Mouse (Mus musculus) MEL (cell line): Measurements from ENCODE around the gene E2f3. TPM values are rescaled to one million over a fixed set of nuclear protein-coding genes. Genes with fewer than 3 reads are reported as not detected.

Experiments used
- DNase-seq: peaks from one replicate; pipeline ENCODE4 v3.0.0; 2011; ENCODE audit warnings: low read depth, low spot score
- H3K27ac ChIP-seq: 2 replicates; pipeline ENCODE4 v1.5.1; 2012; ENCODE audit warnings: low read depth, mild to moderate bottlenecking, control low read depth, low read length, moderate library complexity; ENCODE audit not compliant: control insufficient read depth
- H3K27me3 ChIP-seq, 2 experiments: fragments of 150-350 bp in 1 of 2; sonication (generic) in 1 of 2; 2 replicates each; pipeline ENCODE4 v1.6.1; 2012; ENCODE audit warnings: low read length in 2 of 2, mild to moderate bottlenecking in 2 of 2, improper control_type of control experiment in 1 of 2, moderate library complexity in 1 of 2; ENCODE audit not compliant: insufficient read depth in 2 of 2, control insufficient read depth in 1 of 2
- H3K36me3 ChIP-seq, 2 experiments: 2 replicates each; pipeline ENCODE4 v1.6.1; 2012 to 2014; ENCODE audit warnings: low read length in 2 of 2, improper control_type of control experiment in 1 of 2, inconsistent platforms in 1 of 2, mild to moderate bottlenecking in 1 of 2; ENCODE audit not compliant: insufficient read depth in 2 of 2, control insufficient read depth in 1 of 2
- H3K4me1 ChIP-seq, 2 experiments: fragments of 150-350 bp in 1 of 2; sonication (generic) in 1 of 2; 2 replicates each; pipeline ENCODE4 v1.6.1; 2012; ENCODE audit warnings: low read length in 2 of 2, improper control_type of control experiment in 1 of 2, mild to moderate bottlenecking in 1 of 2; ENCODE audit not compliant: insufficient read depth in 2 of 2, control insufficient read depth in 1 of 2
- H3K4me3 ChIP-seq, 2 experiments: fragments of 150-350 bp in 1 of 2; sonication (generic) in 1 of 2; 2 replicates each; pipeline ENCODE4 v1.5.1; 2012; ENCODE audit warnings: low read depth in 2 of 2, low read length in 2 of 2, mild to moderate bottlenecking in 2 of 2, moderate library complexity in 2 of 2, control low read depth in 1 of 2, improper control_type of control experiment in 1 of 2; ENCODE audit not compliant: control insufficient read depth in 1 of 2, insufficient read depth in 1 of 2
- H3K79me2 ChIP-seq: 2 replicates; pipeline ENCODE4 v1.6.1; 2012; ENCODE audit warnings: mild to moderate bottlenecking, low read length, moderate library complexity; ENCODE audit not compliant: control insufficient read depth, poor library complexity, insufficient read depth
- H3K9ac ChIP-seq: 2 replicates; pipeline ENCODE4 v1.6.1; 2012; ENCODE audit warnings: low read depth, mild to moderate bottlenecking, control low read depth, low read length, moderate library complexity; ENCODE audit not compliant: control insufficient read depth, poor library complexity, severe bottlenecking
- H3K9me3 ChIP-seq: fragments of 150-350 bp; sonication (generic); replicated peaks from 2 replicates; pipeline ENCODE4 v1.6.1; 2012; ENCODE audit warnings: mild to moderate bottlenecking, low read length, improper control_type of control experiment, moderate library complexity; ENCODE audit not compliant: insufficient read depth
- CHD1 ChIP-seq: IDR thresholded peaks from 2 replicates; pipeline ENCODE4 v1.6.1; 2012; ENCODE audit warnings: low read depth, mild to moderate bottlenecking, inconsistent platforms, low read length, improper control_type of control experiment
- E2F4 ChIP-seq: IDR thresholded peaks from 2 replicates; pipeline ENCODE4 v1.6.1; 2011; ENCODE audit warnings: low read depth, low read length, improper control_type of control experiment, borderline replicate concordance
- EP300 ChIP-seq, 2 experiments: IDR thresholded peaks; 2 replicates each; pipeline ENCODE4 v1.6.1; 2011; ENCODE audit warnings: improper control_type of control experiment in 2 of 2, low read length in 2 of 2, low read depth in 1 of 2, mild to moderate bottlenecking in 1 of 2
- ETS1 ChIP-seq: IDR thresholded peaks from 2 replicates; pipeline ENCODE4 v1.6.1; 2012; ENCODE audit warnings: low read depth, mild to moderate bottlenecking, inconsistent platforms, low read length, improper control_type of control experiment, moderate library complexity
- GATA1 ChIP-seq: IDR thresholded peaks from 2 replicates; pipeline ENCODE4 v1.6.1; 2011; ENCODE audit warnings: low read depth, low read length, improper control_type of control experiment
- HCFC1 ChIP-seq: IDR thresholded peaks from 2 replicates; pipeline ENCODE4 v1.6.1; 2012; ENCODE audit warnings: low read depth, mild to moderate bottlenecking, inconsistent platforms, low read length, improper control_type of control experiment, moderate library complexity
- KAT2A ChIP-seq: conservative IDR thresholded peaks from 2 replicates; pipeline ENCODE4 v1.6.1; 2012; ENCODE audit warnings: low read depth, low read length, improper control_type of control experiment, inconsistent platforms
- MAFK ChIP-seq: IDR thresholded peaks from 2 replicates; pipeline ENCODE4 v1.6.1; 2011; ENCODE audit warnings: low read depth, mild to moderate bottlenecking, low read length, improper control_type of control experiment, borderline replicate concordance
- MAZ ChIP-seq: IDR thresholded peaks from 2 replicates; pipeline ENCODE4 v1.6.1; 2012; ENCODE audit warnings: low read depth, mild to moderate bottlenecking, inconsistent platforms, low read length, improper control_type of control experiment
- MEF2A ChIP-seq: IDR thresholded peaks from 2 replicates; pipeline ENCODE4 v1.6.1; 2014; ENCODE audit warnings: low read depth, mild to moderate bottlenecking, inconsistent platforms, low read length, improper control_type of control experiment; ENCODE audit not compliant: poor library complexity, insufficient replicate concordance, severe bottlenecking; ENCODE audit errors: extremely low read depth
- MYC ChIP-seq: IDR thresholded peaks from 2 replicates; pipeline ENCODE4 v1.6.1; 2011; ENCODE audit warnings: low read depth, mild to moderate bottlenecking, low read length, improper control_type of control experiment, moderate library complexity
- NELFE ChIP-seq: IDR thresholded peaks from 2 replicates; pipeline ENCODE4 v1.6.1; 2011; ENCODE audit warnings: low read depth, low read length, improper control_type of control experiment
- POLR2A ChIP-seq, 2 experiments: IDR thresholded peaks; 2 replicates each; pipeline ENCODE4 v1.6.1; 2011 to 2012; ENCODE audit warnings: low read length in 2 of 2, mild to moderate bottlenecking in 2 of 2, control low read depth in 1 of 2, improper control_type of control experiment in 1 of 2, low read depth in 1 of 2, moderate library complexity in 1 of 2; ENCODE audit not compliant: control insufficient read depth in 1 of 2, insufficient read depth in 1 of 2, poor library complexity in 1 of 2
- TAL1 ChIP-seq: IDR thresholded peaks from 2 replicates; pipeline ENCODE4 v1.6.1; 2012; ENCODE audit warnings: mild to moderate bottlenecking, inconsistent platforms, low read length, moderate library complexity, mixed read lengths
- TBP ChIP-seq: IDR thresholded peaks from 2 replicates; pipeline ENCODE4 v1.8.0; 2011; ENCODE audit warnings: low read depth, low read length, improper control_type of control experiment
- UBTF ChIP-seq: IDR thresholded peaks from 2 replicates; pipeline ENCODE4 v1.6.1; 2012; ENCODE audit warnings: low read depth, mild to moderate bottlenecking, inconsistent platforms, low read length, improper control_type of control experiment, moderate library complexity, borderline replicate concordance; ENCODE audit not compliant: insufficient read depth
- ZC3H11A ChIP-seq: IDR thresholded peaks from 2 replicates; pipeline ENCODE4 v1.6.1; 2012; ENCODE audit warnings: low read depth, mild to moderate bottlenecking, inconsistent platforms, low read length, improper control_type of control experiment
- polyA plus RNA-seq, 2 experiments: library from polyadenylated mRNA; stranded (reverse) in 1 of 2; unstranded in 1 of 2; fragments of >175 nt in 1 of 2; fragments of >200 nt in 1 of 2; gene quantifications; 2 replicates each; pipeline versions ENCODE4 v1.2.1 to v1.2.4; 2012; ENCODE audit warnings: low replicate concordance in 2 of 2, low read depth in 1 of 2; ENCODE audit not compliant: insufficient read length in 2 of 2, insufficient read depth in 1 of 2, missing spikeins in 1 of 2
- total RNA-seq: library from RNA; depleted of rRNA; stranded (reverse); fragments of 300-350 nt; gene quantifications from 2 replicates; pipeline ENCODE4 v1.2.3, GENCODE M21; 2012

The E2f3 gene
- total and polyA plus RNA-seq, 3 experiments: 12.8 to 20.0 TPM; not detected in 1

GRCm38 (mm10) chr13:29943541-29944039, 42.3 kb downstream of the E2f3 start:
- peaks cover 0 to 2% of the 10 kb centered on the region in 2 experiments; a peak in 2 of 4 replicates for H3K36me3 ChIP-seq
- H3K9me3 ChIP-seq: no peaks in the 10 kb centered on the region
- H3K27me3 ChIP-seq: no peaks in the 10 kb centered on the region
- H3K9ac ChIP-seq: no peak overlapping the region
- no peak for DNase-seq
- no peaks in the 10 kb centered on the region for H3K4me1 ChIP-seq
- peaks cover 47% of the 10 kb centered on the region for H3K79me2 ChIP-seq
- TF ChIP-seq NELFE: no peak
- no peak for TF ChIP-seq MAZ
- TF ChIP-seq POLR2A (IDR thresholded peaks at IDR 0.05; ENCODE audit: control insufficient read depth in 1 of 2, insufficient read depth in 1 of 2, low read depth in 1 of 2, low read length in 2 of 2, poor library complexity in 1 of 2): no peak
- no peak for TF ChIP-seq GATA1
- no peak for TF ChIP-seq TAL1
- TF ChIP-seq MAFK: no peak
- TF ChIP-seq TBP: no peak
- no peak for TF ChIP-seq ZC3H11A
- TF ChIP-seq ETS1: no peak
- no peak for TF ChIP-seq CHD1
- no peak for TF ChIP-seq HCFC1
- TF ChIP-seq KAT2A: no peak
- TF ChIP-seq UBTF: no peak
- TF ChIP-seq EP300 (IDR thresholded peaks at IDR 0.05; ENCODE audit: low read depth in 1 of 2, low read length in 2 of 2): no peak
- H3K27ac ChIP-seq: no peak overlapping the region
- no peak overlapping the region for H3K4me3 ChIP-seq

GRCm38 (mm10) chr13:29940071-29940470, 45.8 kb downstream of the E2f3 start:
- Histone ChIP-seq H3K27me3 (no peaks in the 10 kb centered on the region), H3K9ac (no peak overlapping the region), H3K27ac (no peak overlapping the region), H3K4me1 (no peaks in the 10 kb centered on the region), H3K4me3 (no peak overlapping the region), H3K9me3 (no peaks in the 10 kb centered on the region), H3K79me2 (peaks cover 37% of the 10 kb centered on the region), H3K36me3 (peaks cover 0 to 2% of the 10 kb centered on the region in 2 experiments; a peak in 2 of 4 replicates)
- no peak for DNase-seq
- TF ChIP-seq E2F4 (no peak), MYC (no peak), MEF2A (no peak), KAT2A (no peak), NELFE (no peak)
